Mouse (Mus musculus) liver (tissue): ENCODE measurements around the gene Ankrd2.
A peak's percentile ranks its signal among the peaks of the same experiment; 100 is the strongest.

Experiments
- DNase-seq: peaks from one replicate; pipeline ENCODE4 v3.0.0-alpha.2; 2020; ENCODE audit warnings: mixed read lengths

Ankrd2 gene

GRCm38 (mm10) chr19:42035456-42036248, at the start of gene Ankrd2:
Gene Ankrd2 (plus strand): TSS chr19:42036000.
- peak; percentile 76 for DNase-seq

- DNase-seq: no peak
Observed at GRCm38 (mm10) chr19:41987206-41987605, 48.6 kb upstream of the Ankrd2 start.

GRCm38 (mm10) chr19:41989810-41990209, 46.0 kb upstream of the Ankrd2 start:
- no peak for DNase-seq

DNA sequence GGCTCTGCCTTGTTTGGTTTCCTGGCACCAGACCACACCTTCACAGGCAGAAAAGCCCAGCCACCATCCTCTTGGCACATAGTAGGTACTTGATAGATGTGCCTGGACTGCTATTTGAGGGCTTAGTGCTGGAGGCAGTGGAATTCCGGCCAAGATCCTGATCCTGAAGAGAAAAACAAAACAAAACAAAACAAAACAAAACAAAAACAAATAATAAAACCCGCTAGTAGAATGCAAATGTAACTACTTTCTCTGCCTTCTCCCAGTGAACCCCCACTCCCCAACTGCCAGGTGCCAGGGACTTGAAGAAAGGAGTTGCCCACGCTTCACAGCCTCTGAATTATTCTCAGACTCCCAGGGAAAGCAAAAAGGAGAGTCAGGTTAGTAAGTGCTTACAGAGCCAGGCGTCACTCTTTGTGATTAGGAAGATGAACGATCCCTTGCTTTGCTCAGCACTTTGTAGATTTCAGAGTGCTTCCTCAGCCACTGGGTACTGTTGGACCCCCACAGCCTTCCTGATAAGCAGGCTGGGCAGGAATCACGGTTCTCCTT, 43.8 kb upstream of the Ankrd2 start:
- DNase-seq: no peak

DNA sequence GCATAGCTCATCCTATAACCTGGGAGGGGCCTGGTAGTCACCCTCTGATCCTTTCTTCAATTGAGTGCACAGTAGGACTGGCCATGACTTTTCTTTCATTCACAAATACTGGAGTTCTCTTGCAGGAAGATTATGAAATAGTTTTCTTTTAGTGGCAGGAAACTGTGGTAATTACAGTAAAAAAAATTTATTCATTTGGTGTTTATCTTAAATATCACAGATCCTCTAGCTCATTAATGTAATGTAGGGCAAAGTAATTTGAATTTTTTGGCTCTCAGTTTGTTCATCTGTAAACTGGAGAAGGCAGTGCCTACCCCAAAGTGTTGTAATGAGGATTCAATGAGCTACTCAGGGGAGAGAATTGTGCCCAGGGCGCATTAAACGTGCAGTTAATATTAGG, 42.8 kb upstream of the Ankrd2 start:
- no peak for DNase-seq

- no peak for DNase-seq
Observed at GRCm38 (mm10) chr19:41993484-41993883, 42.3 kb upstream of the Ankrd2 start.

GRCm38 (mm10) chr19:41994023-41994422, 41.8 kb upstream of the Ankrd2 start:
- DNase-seq: no peak

DNA sequence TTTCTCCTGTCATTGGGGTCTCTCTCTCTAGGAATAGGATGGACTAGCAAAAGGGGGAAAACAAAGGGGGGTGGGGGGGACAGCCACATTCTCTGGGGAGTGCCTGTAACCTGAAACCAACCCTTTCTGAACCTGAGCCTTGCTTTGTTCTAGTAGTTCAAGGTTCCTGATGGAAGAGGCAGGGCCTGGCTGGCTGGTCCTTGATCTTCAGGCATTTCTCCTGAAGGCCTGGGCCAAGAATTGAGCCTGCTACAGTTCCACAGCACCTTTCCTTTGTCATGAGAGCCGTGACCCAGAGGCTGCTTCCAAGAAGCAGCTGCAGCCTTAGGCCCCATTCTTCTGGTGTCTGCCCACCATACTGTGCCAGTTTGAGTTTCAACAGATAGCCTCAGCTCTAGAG, 40.3 kb upstream of the Ankrd2 start:
- DNase-seq: no peak

- no peak for DNase-seq
Observed at GRCm38 (mm10) chr19:41997090-41997489, 38.7 kb upstream of the Ankrd2 start.

GRCm38 (mm10) chr19:41998770-41999548, 36.8 kb upstream of the Ankrd2 start:
- DNase-seq: no peak

DNA sequence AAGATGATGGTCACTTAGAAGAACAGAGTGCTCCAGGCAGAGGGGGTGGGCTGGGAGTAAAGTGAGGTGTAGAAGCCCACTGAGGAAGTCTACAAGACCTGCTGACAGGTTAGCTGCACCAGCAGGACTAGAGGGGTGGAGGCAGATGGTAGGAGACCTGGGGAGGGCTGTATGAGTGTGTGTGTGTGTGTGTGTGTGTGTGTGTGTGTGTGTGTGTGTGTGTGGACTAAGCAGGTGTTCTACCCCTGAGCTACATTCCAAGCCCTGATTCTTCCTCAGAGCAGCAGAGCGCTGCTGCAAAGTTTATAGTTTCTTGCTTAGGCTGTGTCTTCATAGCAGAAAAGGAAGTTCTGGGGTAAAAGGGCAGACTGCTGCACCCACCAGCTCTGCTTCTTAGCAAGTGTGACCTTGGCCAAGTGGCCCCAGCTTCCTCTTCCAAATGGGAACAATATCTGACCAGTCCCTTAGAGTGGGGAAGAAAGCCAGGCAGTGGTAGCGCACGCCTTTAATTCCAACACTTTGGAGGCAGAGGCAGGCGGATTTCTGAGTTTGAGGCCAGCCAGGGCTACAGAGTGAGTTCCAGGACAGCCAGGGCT, 36.0 kb upstream of the Ankrd2 start:
- DNase-seq: no peak

DNA sequence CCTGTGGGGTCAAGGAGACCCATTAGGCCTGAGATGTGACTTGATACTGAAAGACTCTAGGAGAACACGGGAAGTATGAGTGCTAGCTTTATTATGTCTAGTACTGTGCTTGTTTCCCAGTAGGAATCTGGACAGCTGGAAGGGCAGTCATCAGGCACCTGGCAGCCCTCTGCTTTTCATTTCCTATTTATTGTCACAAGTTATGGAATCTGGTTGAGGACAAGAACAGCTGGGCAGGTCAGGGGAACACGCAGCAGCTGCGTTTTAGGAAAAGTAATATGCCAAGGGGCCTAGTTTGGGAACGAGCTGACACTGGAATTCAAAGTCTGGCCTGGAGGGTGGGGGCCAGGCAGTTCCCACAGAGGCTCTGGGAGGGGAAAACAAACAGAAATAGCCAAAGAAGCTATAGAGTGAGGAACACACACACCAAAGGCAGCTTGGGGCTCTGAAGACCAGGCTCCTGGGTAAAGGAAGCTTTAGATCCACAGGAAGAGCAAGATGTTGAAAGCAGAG, 35.3 kb upstream of the Ankrd2 start:
- no peak for DNase-seq

- DNase-seq: no peak
Observed at GRCm38 (mm10) chr19:42001253-42001980, 34.4 kb upstream of the Ankrd2 start.

DNA sequence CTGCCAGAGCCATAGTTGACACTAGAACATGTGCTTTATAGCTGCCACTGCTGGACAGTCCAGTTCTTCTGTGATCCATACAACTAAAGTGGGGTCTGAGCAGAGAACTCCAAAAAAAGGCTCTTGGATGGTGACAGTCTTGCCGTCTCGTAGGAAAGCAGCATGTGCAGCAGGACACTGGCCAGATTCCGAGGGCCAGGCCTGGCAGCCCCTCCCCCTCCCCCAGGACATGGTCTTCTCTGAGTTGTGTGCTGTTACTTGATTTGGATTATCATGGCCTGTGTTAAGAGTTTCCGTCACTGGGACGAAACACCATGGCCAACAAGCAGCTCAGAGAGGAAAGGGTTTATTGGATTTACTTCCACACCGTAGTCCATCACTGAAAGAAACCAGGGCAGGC, 31.5 kb upstream of the Ankrd2 start:
- DNase-seq: no peak

DNA sequence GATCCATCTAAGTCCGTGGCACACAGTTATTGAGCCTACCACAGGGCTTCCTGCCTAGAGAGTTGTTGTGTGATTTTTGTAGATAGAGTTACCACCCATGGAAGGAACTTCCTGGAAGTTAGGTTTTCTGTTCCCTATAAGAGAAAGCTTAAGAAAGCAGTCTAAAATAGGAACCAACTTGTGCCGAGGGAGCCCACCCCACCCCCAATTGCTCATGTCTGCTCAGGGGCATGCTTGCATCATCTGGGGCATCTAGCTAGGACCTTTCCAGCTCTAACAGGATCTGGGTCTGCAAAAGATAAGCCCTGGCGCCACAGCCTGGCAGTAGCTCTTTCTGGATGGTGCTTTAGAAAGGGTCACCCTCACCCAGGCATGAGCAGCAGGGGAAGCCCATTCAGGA, 30.2 kb upstream of the Ankrd2 start:
- DNase-seq: peak; percentile 38

DNA sequence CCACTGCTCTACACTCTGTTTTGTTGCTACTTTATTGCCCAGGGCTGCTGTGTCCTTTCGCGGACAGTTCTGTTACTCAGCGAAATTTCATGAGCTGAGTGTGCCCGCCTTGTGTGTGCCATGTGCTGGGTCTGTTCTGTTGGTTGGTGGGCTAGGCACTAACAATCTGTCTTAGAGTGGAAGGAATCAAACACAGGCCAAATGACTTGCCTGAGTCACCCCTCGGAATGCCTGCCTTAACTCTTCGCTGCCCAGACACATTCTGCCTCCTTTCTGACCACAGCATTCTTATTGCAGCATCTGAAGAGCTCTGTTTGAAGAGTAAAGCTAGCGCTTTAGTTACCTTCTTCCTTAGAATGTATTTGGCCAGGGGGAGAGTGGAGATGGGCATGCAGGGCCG, 29.2 kb upstream of the Ankrd2 start:
- DNase-seq: no peak

DNA sequence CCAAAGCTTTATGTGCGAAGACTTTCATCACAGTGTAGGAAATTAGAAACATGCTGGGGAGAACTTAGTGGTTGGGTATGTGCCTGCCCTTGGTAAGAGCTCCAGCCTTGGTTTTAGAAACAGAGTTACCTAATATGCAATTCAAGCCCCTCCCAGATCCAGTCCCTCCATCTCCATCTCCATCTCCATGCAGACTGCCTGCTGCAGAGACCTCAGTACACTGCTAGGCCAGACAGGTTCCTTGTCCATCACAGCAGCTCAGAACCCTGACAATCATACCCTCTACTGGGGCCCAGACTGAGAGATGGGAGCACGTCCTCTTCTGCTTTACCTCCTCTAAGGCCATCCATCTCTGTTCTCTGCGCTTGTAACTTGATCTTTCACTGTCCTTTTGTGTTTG, 27.2 kb upstream of the Ankrd2 start:
- no peak for DNase-seq

DNA sequence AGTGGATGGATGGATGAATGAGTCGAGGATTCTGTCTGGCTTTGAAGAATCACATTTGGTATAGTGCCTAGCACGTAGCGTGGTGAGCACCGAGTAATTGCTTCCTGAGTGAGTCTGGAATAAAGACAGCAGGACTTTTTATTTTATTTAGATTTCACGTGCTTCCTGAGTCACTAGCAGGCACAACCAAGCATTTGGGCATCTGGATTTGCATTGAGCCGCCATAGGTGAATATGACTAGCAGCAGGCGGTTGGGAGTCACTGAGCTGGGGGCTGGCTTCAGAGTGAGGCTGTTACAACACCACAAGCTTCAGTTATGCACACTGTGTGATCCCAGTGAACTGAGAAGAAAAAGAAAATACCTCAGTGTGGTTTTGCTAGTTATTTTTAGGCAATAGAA, 26.7 kb upstream of the Ankrd2 start:
- no peak for DNase-seq

DNA sequence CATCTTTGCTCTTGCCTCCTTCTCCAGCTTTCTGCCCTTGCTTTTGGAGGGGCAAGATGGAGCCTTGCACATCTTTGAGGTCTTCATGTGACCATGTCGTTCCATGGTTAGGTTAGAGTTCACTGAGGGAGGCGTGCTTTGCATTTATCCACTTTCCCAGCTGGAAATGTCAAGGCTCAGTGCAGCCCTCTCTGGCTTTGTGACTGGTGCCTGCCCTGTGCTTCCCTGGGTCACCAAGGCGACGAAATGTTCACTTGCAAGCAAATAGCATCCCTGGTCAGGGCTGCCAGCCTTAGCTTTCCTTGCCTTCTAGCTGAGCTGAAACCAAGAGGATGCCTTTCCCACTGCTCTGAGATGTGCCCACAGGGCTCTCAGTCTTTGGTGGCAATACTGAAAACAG, 25.4 kb upstream of the Ankrd2 start:
- no peak for DNase-seq

DNA sequence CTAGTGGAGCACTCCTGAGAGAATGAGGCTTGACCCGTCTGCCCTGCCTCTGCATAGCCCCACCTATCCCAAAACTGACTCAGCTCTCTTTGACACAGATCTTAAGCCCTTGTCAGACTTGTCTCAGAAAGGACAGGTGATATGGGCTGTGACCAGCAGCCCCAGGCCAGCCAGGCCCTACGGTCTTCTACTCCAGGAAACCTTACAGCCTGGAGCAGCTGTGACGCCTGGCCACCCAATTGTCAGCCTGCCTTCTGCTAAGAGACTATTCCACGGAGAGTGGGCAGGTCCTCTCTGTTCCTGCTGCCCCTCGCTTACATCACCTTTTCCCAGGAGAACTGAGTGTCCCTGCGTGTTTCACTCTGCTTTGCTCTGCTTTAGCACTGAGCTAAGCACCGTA, 24.7 kb upstream of the Ankrd2 start:
- no peak for DNase-seq

DNA sequence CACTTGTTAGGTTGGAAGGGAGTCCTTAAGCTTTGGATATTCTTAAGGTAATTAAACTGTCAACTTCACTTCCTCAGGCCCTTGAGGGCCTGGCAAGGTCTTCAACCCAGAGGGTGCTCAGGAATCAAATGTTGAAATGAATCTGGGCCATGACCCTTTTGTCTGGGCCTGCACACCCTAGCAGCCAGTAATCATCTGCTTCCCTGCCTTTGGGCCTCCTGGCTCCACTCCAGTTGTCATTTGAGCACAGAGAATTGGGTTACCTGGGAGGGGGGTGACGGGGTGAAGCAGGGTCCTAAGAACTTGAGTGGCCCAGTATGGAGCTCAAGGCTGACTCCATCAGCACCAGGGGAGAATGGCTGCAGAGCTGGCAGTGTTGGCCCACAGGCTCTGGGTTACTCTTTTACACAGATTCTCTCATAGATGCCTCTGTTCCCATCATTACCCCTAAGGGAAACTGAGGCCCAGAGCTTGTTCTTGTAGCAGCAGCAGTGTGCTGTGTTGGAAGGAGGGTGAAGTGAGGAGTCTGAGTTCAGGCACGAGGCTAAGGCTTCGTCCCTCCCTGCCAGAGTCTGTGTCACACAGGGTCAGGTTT, 21.5 kb upstream of the Ankrd2 start:
- no peak for DNase-seq

GRCm38 (mm10) chr19:42015001-42015400, 20.8 kb upstream of the Ankrd2 start:
- DNase-seq: no peak
